Mouse (Mus musculus) neural tube, embryonic 15.5 days (tissue): ENCODE data around the gene Ano10. TPM values are rescaled to one million over a fixed set of nuclear protein-coding genes. Genes with fewer than 3 reads are reported as not detected.

ENCODE experiments used
- ATAC-seq: fragments of 200-750 bp; cut with Nextera tagmentation; 2 replicates; pipeline ENCODE4 v1.8.0; 2017; ENCODE audit warnings: mild to moderate bottlenecking, moderate TSS enrichment, moderate library complexity; ENCODE audit not compliant: low FRiP score
- H3K27ac ChIP-seq: fragments of 300-500 bp; sonication (generic); replicated peaks from 2 replicates; pipeline ENCODE4 v1.5.1; 2015; ENCODE audit warnings: mild to moderate bottlenecking, inconsistent platforms
- H3K27me3 ChIP-seq: fragments of 300-500 bp; sonication (generic); replicated peaks from 2 replicates; pipeline ENCODE4 v1.6.1; 2015; ENCODE audit warnings: inconsistent platforms
- H3K36me3 ChIP-seq: fragments of 300-500 bp; sonication (generic); 2 replicates; pipeline ENCODE4 v1.6.1; 2015; ENCODE audit warnings: inconsistent platforms
- H3K4me1 ChIP-seq: fragments of 300-500 bp; sonication (generic); 2 replicates; pipeline ENCODE4 v1.6.1; 2015; ENCODE audit warnings: inconsistent platforms
- H3K4me2 ChIP-seq: fragments of 300-500 bp; sonication (generic); 2 replicates; pipeline ENCODE4 v1.6.1; 2015; ENCODE audit warnings: inconsistent platforms, mild to moderate bottlenecking, moderate library complexity
- H3K4me3 ChIP-seq: fragments of 300-500 bp; sonication (generic); replicated peaks from 2 replicates; pipeline ENCODE4 v1.5.1; 2015; ENCODE audit warnings: mild to moderate bottlenecking, inconsistent platforms
- H3K9ac ChIP-seq: fragments of 300-500 bp; sonication (generic); replicated peaks from 2 replicates; pipeline ENCODE4 v1.6.1; 2015; ENCODE audit warnings: mild to moderate bottlenecking, inconsistent platforms
- H3K9me3 ChIP-seq: fragments of 300-500 bp; sonication (generic); replicated peaks from 2 replicates; pipeline ENCODE4 v1.6.1; 2016; ENCODE audit warnings: inconsistent platforms
- WGBS: fragments of 180-500 bp; shearing (Covaris S2); methylation state at CpG from one replicate; pipeline ENCODE4 v1.1.7; 2015; ENCODE audit warnings: mixed read lengths; 5-methylcytosine and 5-hydroxymethylcytosine counted together
- polyA plus RNA-seq: library from polyadenylated mRNA; unstranded; fragments of >200 nt; fragmentation: Nextera tagmentation; extraction: Ambion mirVana; gene quantifications from 2 replicates; pipeline ENCODE4 v1.2.1, GENCODE M21; 2015

Gene Ano10
- polyA plus RNA-seq, 1 experiment from 2014 or later: 41.6 TPM

- ATAC-seq: peak; percentile 26; the same call in 1 of the 2 replicates
Observed at GRCm38 (mm10) chr9:122225309-122225708, 68.9 kb downstream of the Ano10 start.

GRCm38 (mm10) chr9:122223005-122223404 is 71.2 kb downstream of the Ano10 start:
- H3K4me3 ChIP-seq: no peak overlapping the region
- no peaks in the 10 kb centered on the region for H3K36me3 ChIP-seq
- H3K9me3 ChIP-seq: no peaks in the 10 kb centered on the region
- peak overlapping the region; percentile 68 for H3K27ac ChIP-seq
- WGBS: 19% methylated on average over 8 of the region's 8 CpGs
- no peaks in the 10 kb centered on the region for H3K27me3 ChIP-seq
- peaks cover 19% of the 10 kb centered on the region for H3K4me1 ChIP-seq
- H3K4me2 ChIP-seq: no peak overlapping the region
- no peak overlapping the region for H3K9ac ChIP-seq
- ATAC-seq: 0 out of 2 replicates have a peak, but pooled peaks have one; percentile 22

More at GRCm38 (mm10) chr9:122225309-122225708, 68.9 kb downstream of the Ano10 start:
- no peak overlapping the region for H3K9ac ChIP-seq
- no peak overlapping the region for H3K4me2 ChIP-seq
- H3K36me3 ChIP-seq: no peaks in the 10 kb centered on the region
- no peak overlapping the region for H3K4me3 ChIP-seq
- H3K9me3 ChIP-seq: no peaks in the 10 kb centered on the region
- H3K27ac ChIP-seq: no peak overlapping the region
- H3K27me3 ChIP-seq: no peaks in the 10 kb centered on the region
- H3K4me1 ChIP-seq: peaks cover 19% of the 10 kb centered on the region
- 40% methylated on average over 7 of the region's 7 CpGs for WGBS

GRCm38 (mm10) chr9:122219934-122220333 is 74.3 kb downstream of the Ano10 start:
- Histone ChIP-seq H3K27ac (no peak overlapping the region), H3K4me3 (no peak overlapping the region), H3K9me3 (no peaks in the 10 kb centered on the region), H3K4me1 (peaks cover 12% of the 10 kb centered on the region), H3K4me2 (no peak overlapping the region), H3K27me3 (no peaks in the 10 kb centered on the region), H3K9ac (no peak overlapping the region), H3K36me3 (no peaks in the 10 kb centered on the region)
- no peak for ATAC-seq
- 55% methylated on average over 2 of the region's 2 CpGs for WGBS

GRCm38 (mm10) chr9:122216945-122217529 is 77.2 kb downstream of the Ano10 start:
- Histone ChIP-seq H3K4me1 (no peaks in the 10 kb centered on the region), H3K27ac (no peak overlapping the region), H3K9ac (no peak overlapping the region), H3K4me3 (no peak overlapping the region), H3K9me3 (no peaks in the 10 kb centered on the region), H3K36me3 (no peaks in the 10 kb centered on the region), H3K27me3 (no peaks in the 10 kb centered on the region), H3K4me2 (no peak overlapping the region)
- WGBS: 95% methylated on average over 7 of the region's 7 CpGs
- ATAC-seq: no peak

DNA sequence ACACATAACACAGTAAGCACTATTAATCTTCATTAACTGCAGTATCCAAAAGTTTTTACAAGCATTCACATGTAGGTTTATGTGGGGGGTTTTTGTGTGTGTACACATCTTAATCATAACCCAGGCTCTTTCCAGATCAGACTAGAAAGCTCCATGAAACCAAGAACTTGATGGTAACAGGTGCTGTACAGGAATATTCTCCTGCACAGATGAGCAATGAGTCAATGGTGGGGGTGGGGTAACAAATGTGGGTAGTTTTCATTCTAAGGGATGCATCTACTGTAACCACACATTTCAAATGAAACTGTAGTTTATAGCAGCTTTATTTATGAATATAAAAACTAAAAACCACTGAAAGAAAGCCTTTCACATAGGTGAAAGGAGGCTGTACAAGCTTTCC is 79.1 kb downstream of the Ano10 start:
- H3K27me3 ChIP-seq: no peaks in the 10 kb centered on the region
- H3K9me3 ChIP-seq: no peaks in the 10 kb centered on the region
- ATAC-seq: no peak
- H3K4me1 ChIP-seq: no peaks in the 10 kb centered on the region
- no peak overlapping the region for H3K27ac ChIP-seq
- no peak overlapping the region for H3K9ac ChIP-seq
- no peaks in the 10 kb centered on the region for H3K36me3 ChIP-seq
- no peak overlapping the region for H3K4me2 ChIP-seq
- H3K4me3 ChIP-seq: no peak overlapping the region

DNA sequence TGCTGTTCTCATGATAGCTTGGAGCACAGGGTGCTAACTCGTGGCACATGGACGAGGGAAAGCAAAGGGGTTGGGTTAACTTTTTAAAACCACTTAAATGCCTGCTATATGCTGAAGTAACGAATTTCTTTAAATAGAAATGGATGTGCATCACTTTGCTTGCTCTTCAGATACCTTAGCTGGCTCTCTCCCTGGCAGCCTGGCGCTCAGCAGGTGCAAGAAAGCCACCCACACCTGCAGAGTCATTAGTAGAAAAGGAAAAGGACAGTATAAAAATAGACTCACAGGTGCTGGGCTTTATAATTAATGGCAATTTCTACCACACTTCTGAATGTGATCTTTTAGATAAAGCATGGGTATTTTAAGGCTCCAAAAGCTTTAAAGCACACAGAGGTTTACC is 85.9 kb downstream of the Ano10 start:
- no peaks in the 10 kb centered on the region for H3K27me3 ChIP-seq
- ATAC-seq: no peak
- H3K4me1 ChIP-seq: 0 out of 2 replicates have a peak, but pooled peaks cover 4% of the 10 kb centered on the region
- no peak overlapping the region for H3K4me2 ChIP-seq
- no peaks in the 10 kb centered on the region for H3K9me3 ChIP-seq
- 78% methylated on average over 4 of the region's 4 CpGs for WGBS
- no peak overlapping the region for H3K27ac ChIP-seq
- no peak overlapping the region for H3K4me3 ChIP-seq
- H3K9ac ChIP-seq: no peak overlapping the region
- no peaks in the 10 kb centered on the region for H3K36me3 ChIP-seq

GRCm38 (mm10) chr9:122205543-122206200 is 88.6 kb downstream of the Ano10 start:
- H3K27me3 ChIP-seq: no peaks in the 10 kb centered on the region
- H3K9me3 ChIP-seq: no peaks in the 10 kb centered on the region
- no peak for ATAC-seq
- whole genome bisulfite sequencing: 72% methylated on average over 11 of the region's 11 CpGs
- no peaks in the 10 kb centered on the region; the same call in 1 of the 2 replicates for H3K36me3 ChIP-seq
- no peak overlapping the region for H3K4me3 ChIP-seq
- 0 out of 2 replicates have a peak, but pooled peaks cover 4% of the 10 kb centered on the region for H3K4me1 ChIP-seq
- no peak overlapping the region for H3K27ac ChIP-seq
- H3K9ac ChIP-seq: no peak overlapping the region
- no peak overlapping the region for H3K4me2 ChIP-seq

- Histone ChIP-seq H3K9ac (no peak overlapping the region), H3K4me2 (no peak overlapping the region), H3K4me3 (no peak overlapping the region), H3K27ac (no peak overlapping the region), H3K9me3 (no peaks in the 10 kb centered on the region), H3K4me1 (0 out of 2 replicates have a peak, but pooled peaks cover 4% of the 10 kb centered on the region), H3K27me3 (no peaks in the 10 kb centered on the region), H3K36me3 (peaks cover 5% of the 10 kb centered on the region; the same call in 1 of the 2 replicates)
- WGBS: 68% methylated on average over 7 of the region's 7 CpGs
- ATAC-seq: no peak
Observed at GRCm38 (mm10) chr9:122204508-122204907, 89.7 kb downstream of the Ano10 start.

GRCm38 (mm10) chr9:122199253-122199652 is 95.0 kb downstream of the Ano10 start:
- H3K27me3 ChIP-seq: no peaks in the 10 kb centered on the region
- 31% methylated on average over 6 of the region's 6 CpGs for WGBS
- H3K36me3 ChIP-seq: peaks cover 5% of the 10 kb centered on the region; the same call in 1 of the 2 replicates
- no peak overlapping the region for H3K4me3 ChIP-seq
- no peak for ATAC-seq
- H3K9ac ChIP-seq: no peak overlapping the region
- H3K27ac ChIP-seq: no peak overlapping the region
- H3K4me2 ChIP-seq: no peak overlapping the region
- no peaks in the 10 kb centered on the region for H3K9me3 ChIP-seq
- H3K4me1 ChIP-seq: peaks cover 4% of the 10 kb centered on the region; the same call in 1 of the 2 replicates

GRCm38 (mm10) chr9:122198621-122199020 is 95.6 kb downstream of the Ano10 start:
- peaks cover 5% of the 10 kb centered on the region; the same call in 1 of the 2 replicates for H3K36me3 ChIP-seq
- H3K4me2 ChIP-seq: no peak overlapping the region
- no peaks in the 10 kb centered on the region for H3K27me3 ChIP-seq
- H3K4me1 ChIP-seq: peaks cover 4% of the 10 kb centered on the region; the same call in 1 of the 2 replicates
- H3K4me3 ChIP-seq: no peak overlapping the region
- ATAC-seq: no peak
- 65% methylated on average over 3 of the region's 3 CpGs for WGBS
- H3K9ac ChIP-seq: no peak overlapping the region
- H3K9me3 ChIP-seq: no peaks in the 10 kb centered on the region
- no peak overlapping the region for H3K27ac ChIP-seq

- Histone ChIP-seq H3K9me3 (no peaks in the 10 kb centered on the region), H3K4me2 (no peak overlapping the region), H3K4me1 (peaks cover 4% of the 10 kb centered on the region; the same call in 1 of the 2 replicates), H3K4me3 (no peak overlapping the region), H3K9ac (no peak overlapping the region), H3K27ac (no peak overlapping the region), H3K27me3 (no peaks in the 10 kb centered on the region), H3K36me3 (peaks cover 5% of the 10 kb centered on the region; the same call in 1 of the 2 replicates)
- ATAC-seq: no peak
- 83% methylated on average over 5 of the region's 5 CpGs for WGBS
Observed at GRCm38 (mm10) chr9:122197021-122197420, 97.2 kb downstream of the Ano10 start.
